Mouse (Mus musculus): ENCODE results near the gene Cfap97d1. TPM values are rescaled to one million over a fixed set of nuclear protein-coding genes. Genes with fewer than 3 reads are reported as not detected.

Gene Cfap97d1
- polyA plus RNA-seq, 1 experiment from 2014 or later: not detected

GRCm38 (mm10) chr11:102040646-102041045 is 56.6 kb downstream of the Cfap97d1 start:
- no peak overlapping the region for H3K27ac ChIP-seq
- DNase-seq (ENCODE audit: low spot score) (no peak), ATAC-seq (replicated peaks; ENCODE audit: low FRiP score, low read depth) (no peak)
- 0 out of 2 replicates have a peak, but pooled peaks cover 4% of the 10 kb centered on the region for H3K4me1 ChIP-seq (replicated peaks; ENCODE audit: insufficient read depth, low read length)
- H3K27me3 ChIP-seq (ENCODE audit: insufficient read depth, low read length): peaks cover 2% of the 10 kb centered on the region; the same call in 1 of the 2 replicates
- no peaks in the 10 kb centered on the region for H3K9me3 ChIP-seq (replicated peaks; ENCODE audit: low read length)
- H3K4me3 ChIP-seq (replicated peaks; ENCODE audit: low read depth, low read length): no peak overlapping the region
- no peak; the same call in 1 of the 2 replicates for TF ChIP-seq CTCF (IDR thresholded peaks at IDR 0.05; ENCODE audit: low read depth)
- no peak overlapping the region for H3K4me2 ChIP-seq (ENCODE audit: low read length)
- no peak overlapping the region for H3K9ac ChIP-seq (ENCODE audit: low read depth, low read length)
- WGBS: 65% methylated on average over 4 of the region's 4 CpGs
- no peaks in the 10 kb centered on the region for H3K36me3 ChIP-seq (ENCODE audit: insufficient read depth, low read length)

GRCm38 (mm10) chr11:102041350-102041949 is 57.4 kb downstream of the Cfap97d1 start, which contains the start of gene Cd300lg:
Gene Cd300lg, plus strand, starts transcription at chr11:102041509.
- H3K4me1 ChIP-seq (replicated peaks; ENCODE audit: insufficient read depth, low read length): 0 out of 2 replicates have a peak, but pooled peaks cover 4% of the 10 kb centered on the region
- H3K27me3 ChIP-seq (ENCODE audit: insufficient read depth, low read length): peaks cover 2% of the 10 kb centered on the region; the same call in 1 of the 2 replicates
- H3K9me3 ChIP-seq (replicated peaks; ENCODE audit: low read length): no peaks in the 10 kb centered on the region
- ATAC-seq (replicated peaks; ENCODE audit: low FRiP score, low read depth) (no peak), DNase-seq (ENCODE audit: low spot score) (no peak)
- H3K36me3 ChIP-seq (ENCODE audit: insufficient read depth, low read length): no peaks in the 10 kb centered on the region
- H3K27ac ChIP-seq: no peak within 1 kb of the TSS
- no peak within 1 kb of the TSS for H3K9ac ChIP-seq (ENCODE audit: low read depth, low read length)
- WGBS: 55% methylated on average over 5 of the region's 5 CpGs
- no peak within 1 kb of the TSS for H3K4me3 ChIP-seq (replicated peaks; ENCODE audit: low read depth, low read length)
- TF ChIP-seq CTCF (IDR thresholded peaks at IDR 0.05; ENCODE audit: low read depth): no peak
- no peak within 1 kb of the TSS for H3K4me2 ChIP-seq (ENCODE audit: low read length)

Other genes with a start within 250 kb of the Cfap97d1 start
- 42.6 and 44.7 TPM in 2 replicates for gene Etv4, start 198.9 kb upstream of the Cfap97d1 start, polyA plus RNA-seq (2015; fragmentation: Nextera tagmentation; extraction: Ambion mirVana)
- 13.9 and 14.3 TPM in 2 replicates for gene Meox1, start 89.9 kb upstream of the Cfap97d1 start, polyA plus RNA-seq (2015; fragmentation: Nextera tagmentation; extraction: Ambion mirVana)
- gene Sost, start 17.3 kb upstream of the Cfap97d1 start, polyA plus RNA-seq (2015; fragmentation: Nextera tagmentation; extraction: Ambion mirVana): 1.6 and 1.8 TPM in 2 replicates
- 51.7 and 57.9 TPM in 2 replicates for gene Dusp3, start 2.7 kb downstream of the Cfap97d1 start, polyA plus RNA-seq (2015; fragmentation: Nextera tagmentation; extraction: Ambion mirVana)
- gene Mpp3, start 44.2 kb downstream of the Cfap97d1 start, polyA plus RNA-seq (2015; fragmentation: Nextera tagmentation; extraction: Ambion mirVana): 3.5 and 4.2 TPM in 2 replicates
- gene Cd300lg, start 57.2 kb downstream of the Cfap97d1 start, polyA plus RNA-seq (2015; fragmentation: Nextera tagmentation; extraction: Ambion mirVana): 2.8 and 2.9 TPM in 2 replicates
- gene Mpp2, start 104.2 kb downstream of the Cfap97d1 start, polyA plus RNA-seq (2015; fragmentation: Nextera tagmentation; extraction: Ambion mirVana): 8.8 and 9.3 TPM in 2 replicates
- not detected in 2 replicates for gene Ppy, start 117.0 kb downstream of the Cfap97d1 start, polyA plus RNA-seq (2015; fragmentation: Nextera tagmentation; extraction: Ambion mirVana)
- not detected in 2 replicates for gene Pyy, start 123.6 kb downstream of the Cfap97d1 start, polyA plus RNA-seq (2015; fragmentation: Nextera tagmentation; extraction: Ambion mirVana)
- gene Nags, start 161.2 kb downstream of the Cfap97d1 start, polyA plus RNA-seq (2015; fragmentation: Nextera tagmentation; extraction: Ambion mirVana): not detected in 2 replicates
- gene Tmem101, start 172.1 kb downstream of the Cfap97d1 start, polyA plus RNA-seq (2015; fragmentation: Nextera tagmentation; extraction: Ambion mirVana): 25.0 and 28.6 TPM in 2 replicates
- 111 and 123 TPM in 2 replicates for gene Lsm12, start 201.0 kb downstream of the Cfap97d1 start, polyA plus RNA-seq (2015; fragmentation: Nextera tagmentation; extraction: Ambion mirVana)
- gene G6pc3, start 205.3 kb downstream of the Cfap97d1 start, polyA plus RNA-seq (2015; fragmentation: Nextera tagmentation; extraction: Ambion mirVana): 41.4 and 43.6 TPM in 2 replicates
- gene Hdac5, start 245.9 kb downstream of the Cfap97d1 start, polyA plus RNA-seq (2015; fragmentation: Nextera tagmentation; extraction: Ambion mirVana): 38.1 and 39.3 TPM in 2 replicates

All from kidney, postnatal 0 days (tissue).